In genomic region chr2:129296671-129297588, GRCm38 (mm10) we compare ENCODE assay signal across 1 mouse cellular context.
TF ChIP-seq lines count a peak whose summit lies in the region.

Gene Ckap2l, minus strand, starts transcription at chr2:129297212.

TF ChIP-seq in CH12.LX, 34 proteins besides CTCF, POLR2A, EP300 and RAD21 (continued from another document):
- TF ChIP-seq BHLHE40 (IDR thresholded peaks at IDR 0.05; ENCODE audit: low read depth, low read length): no peak
- TF ChIP-seq USF1 (IDR thresholded peaks at IDR 0.05; ENCODE audit: low read depth, low read length): no peak
- no peak for TF ChIP-seq GABPA (IDR thresholded peaks at IDR 0.05; ENCODE audit: insufficient replicate concordance, low read depth, low read length)
- TF ChIP-seq TCF12 (IDR thresholded peaks at IDR 0.05; ENCODE audit: low read depth, low read length): peak; percentile 75
- no peak for TF ChIP-seq SMC3 (IDR thresholded peaks at IDR 0.05; ENCODE audit: low read depth, low read length)
- no peak for TF ChIP-seq CHD1 (IDR thresholded peaks at IDR 0.05; ENCODE audit: low read depth, low read length)
- TF ChIP-seq NRF1 (IDR thresholded peaks at IDR 0.05; ENCODE audit: low read depth, low read length): peak; percentile 22; the same call in 1 of the 2 replicates
- peak; percentile 67 for TF ChIP-seq MAX (IDR thresholded peaks at IDR 0.05; ENCODE audit: low read length)
- TF ChIP-seq MAFK (IDR thresholded peaks at IDR 0.05; ENCODE audit: insufficient replicate concordance, low read length): no peak
- peak; percentile 79 for TF ChIP-seq HCFC1 (IDR thresholded peaks at IDR 0.05; ENCODE audit: low read depth, low read length)
- peak; percentile 87; the same call in 1 of the 2 replicates for TF ChIP-seq E2F4 (IDR thresholded peaks at IDR 0.05; ENCODE audit: insufficient replicate concordance, low read depth, low read length)
- no peak for TF ChIP-seq ETS1 (conservative IDR thresholded peaks at IDR 0.05; ENCODE audit: low read depth, low read length)
